Mouse (Mus musculus): ENCODE data around the gene Gpr6.

Gene Gpr6

GRCm38 (mm10) chr10:41024406-41024805 is 47.7 kb downstream of the Gpr6 start:
- no peak for TF ChIP-seq GATA4 (IDR thresholded peaks at IDR 0.05; ENCODE audit: insufficient replicate concordance, low read length)

- no peak for TF ChIP-seq GATA4 (IDR thresholded peaks at IDR 0.05; ENCODE audit: insufficient replicate concordance, low read length)
Measured at GRCm38 (mm10) chr10:41022226-41022625, 49.9 kb downstream of the Gpr6 start.
